Mouse (Mus musculus) forebrain, postnatal 0 days (tissue): ENCODE data around the gene Cnr2. TPM values are rescaled to one million over a fixed set of nuclear protein-coding genes. Genes with fewer than 3 reads are reported as not detected.

Experiments used
- ATAC-seq: fragments of 200-750 bp; cut with Nextera tagmentation; 2 replicates; pipeline ENCODE4 v1.8.0; 2017; ENCODE audit warnings: mild to moderate bottlenecking, moderate library complexity
- DNase-seq: peaks from one replicate; pipeline ENCODE4 v3.0.0-alpha.2; 2015
- H3K27ac ChIP-seq: fragments of 300-500 bp; sonication (generic); 2 replicates; pipeline ENCODE4 v1.5.1; 2014; ENCODE audit warnings: low read depth, mild to moderate bottlenecking, antibody characterized with exemption, low read length, moderate library complexity, mixed read lengths
- H3K27me3 ChIP-seq: fragments of 300-500 bp; sonication (generic); 2 replicates; pipeline ENCODE4 v1.6.1; 2014; ENCODE audit warnings: mild to moderate bottlenecking, low read length, mixed read lengths; ENCODE audit not compliant: insufficient read depth
- H3K36me3 ChIP-seq: fragments of 300-500 bp; sonication (generic); 2 replicates; pipeline ENCODE4 v1.6.1; 2014; ENCODE audit warnings: mild to moderate bottlenecking, moderate library complexity; ENCODE audit not compliant: insufficient read depth
- H3K4me1 ChIP-seq: fragments of 300-500 bp; sonication (generic); 2 replicates; pipeline ENCODE4 v1.6.1; 2014; ENCODE audit warnings: antibody characterized with exemption; ENCODE audit not compliant: insufficient read depth
- H3K4me2 ChIP-seq: fragments of 300-500 bp; sonication (generic); 2 replicates; pipeline ENCODE4 v1.6.1; 2014; ENCODE audit warnings: low read depth, mild to moderate bottlenecking, moderate library complexity
- H3K4me3 ChIP-seq: fragments of 300-500 bp; sonication (generic); 2 replicates; pipeline ENCODE4 v1.5.1; 2014; ENCODE audit warnings: low read depth, low read length, mixed read lengths
- H3K9ac ChIP-seq: fragments of 300-500 bp; sonication (generic); 2 replicates; pipeline ENCODE4 v1.6.1; 2014; ENCODE audit warnings: mild to moderate bottlenecking
- H3K9me3 ChIP-seq: fragments of 300-500 bp; sonication (generic); 2 replicates; pipeline ENCODE4 v1.6.1; 2016; ENCODE audit warnings: low read length
- CTCF ChIP-seq: sonication (generic); IDR thresholded peaks from 2 replicates; pipeline ENCODE4 v1.5.1; 2016; ENCODE audit warnings: antibody characterized with exemption, control low read depth, low read depth
- WGBS: fragments of 180-500 bp; shearing (Covaris S2); extraction: QIAGEN DNeasy Blood & Tissue Kit; methylation state at CpG from one replicate; pipeline ENCODE4 v1.1.7; 2014; 5-methylcytosine and 5-hydroxymethylcytosine counted together
- polyA plus RNA-seq: library from polyadenylated mRNA; unstranded; fragments of >200 nt; fragmentation: Nextera tagmentation; extraction: Ambion mirVana; gene quantifications from 2 replicates; pipeline ENCODE4 v1.2.1, GENCODE M21; 2015
- total RNA-seq: library from RNA; depleted of rRNA; stranded (reverse); fragments of >200 nt; gene quantifications from 2 replicates; pipeline ENCODE4 v1.2.3, GENCODE M21; 2014

Cnr2 gene
- total and polyA plus RNA-seq, 2 experiments from 2014 or later: 0.17 to 0.24 TPM

GRCm38 (mm10) chr4:135946278-135946658 is 51.1 kb downstream of the Cnr2 start, which contains the start of gene Hmgcl:
Hmgcl (plus strand) TSS chr4:135946448.
- under 1% methylated on average over 23 of the region's 23 CpGs for whole genome bisulfite sequencing
- Histone ChIP-seq H3K27me3 (no peaks in the 10 kb centered on the region), H3K4me1 (no peaks in the 10 kb centered on the region), H3K4me3 (peak within 1 kb of the TSS; percentile 52), H3K4me2 (peak within 1 kb of the TSS; percentile 87), H3K9ac (peak within 1 kb of the TSS; percentile 63), H3K27ac (peak within 1 kb of the TSS; percentile 81), H3K9me3 (no peaks in the 10 kb centered on the region), H3K36me3 (peaks cover 4% of the 10 kb centered on the region; the same call in 1 of the 2 replicates)
- TF ChIP-seq CTCF: no peak
- ATAC-seq (peak; percentile 98), DNase-seq (peak; percentile 95)

DNA sequence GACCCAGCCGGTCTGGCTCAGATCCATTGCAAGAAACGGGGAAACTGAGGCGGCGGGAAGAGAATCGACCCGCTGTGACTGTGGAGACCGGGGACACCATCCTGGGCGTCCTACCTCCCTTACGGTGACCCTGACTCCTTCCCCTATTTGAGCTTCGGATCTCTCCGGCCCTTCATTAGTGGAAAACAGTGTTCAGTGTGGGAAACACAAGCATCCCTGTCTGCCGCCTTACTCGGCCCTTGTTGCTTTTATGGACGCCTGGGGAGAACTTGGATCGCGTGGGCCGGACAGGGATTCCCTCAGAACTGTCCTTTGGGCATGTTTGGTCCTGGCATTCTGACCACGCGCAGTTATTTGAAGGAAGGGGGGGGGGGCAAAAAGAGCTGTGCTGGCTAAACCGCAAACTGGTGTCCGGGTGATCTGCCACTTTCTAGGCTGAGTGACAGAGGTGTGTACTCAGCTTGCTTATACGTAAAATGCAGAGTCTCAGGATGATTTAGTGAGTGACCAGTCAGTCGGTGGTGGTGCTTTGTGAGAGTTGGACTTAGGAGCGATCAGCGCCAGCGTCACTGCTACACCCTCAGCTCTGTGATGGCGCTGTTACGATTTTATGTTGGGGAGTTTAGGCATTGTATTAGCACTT is 51.6 kb downstream of the Cnr2 start:
- Histone ChIP-seq H3K36me3 (peaks cover 9% of the 10 kb centered on the region), H3K27me3 (no peaks in the 10 kb centered on the region), H3K4me2 (peak overlapping the region; percentile 87), H3K27ac (peak overlapping the region; percentile 81), H3K4me3 (peak overlapping the region; percentile 52), H3K9ac (peak overlapping the region; percentile 63), H3K9me3 (no peaks in the 10 kb centered on the region), H3K4me1 (no peaks in the 10 kb centered on the region)
- TF ChIP-seq CTCF: no peak
- 1% methylated on average over 28 of the region's 28 CpGs for WGBS
- DNase-seq: no peak
- peak; percentile 29 for ATAC-seq

- DNase-seq (no peak), ATAC-seq (no peak)
- Histone ChIP-seq H3K4me3 (no peak overlapping the region), H3K9ac (no peak overlapping the region), H3K27me3 (no peaks in the 10 kb centered on the region), H3K27ac (no peak overlapping the region), H3K4me2 (no peak overlapping the region), H3K4me1 (no peaks in the 10 kb centered on the region), H3K36me3 (peaks cover 18% of the 10 kb centered on the region), H3K9me3 (no peaks in the 10 kb centered on the region)
- WGBS: 95% methylated on average over 8 of the region's 8 CpGs
- no peak for TF ChIP-seq CTCF
Observed at GRCm38 (mm10) chr4:135948142-135948541, 52.9 kb downstream of the Cnr2 start.

DNA sequence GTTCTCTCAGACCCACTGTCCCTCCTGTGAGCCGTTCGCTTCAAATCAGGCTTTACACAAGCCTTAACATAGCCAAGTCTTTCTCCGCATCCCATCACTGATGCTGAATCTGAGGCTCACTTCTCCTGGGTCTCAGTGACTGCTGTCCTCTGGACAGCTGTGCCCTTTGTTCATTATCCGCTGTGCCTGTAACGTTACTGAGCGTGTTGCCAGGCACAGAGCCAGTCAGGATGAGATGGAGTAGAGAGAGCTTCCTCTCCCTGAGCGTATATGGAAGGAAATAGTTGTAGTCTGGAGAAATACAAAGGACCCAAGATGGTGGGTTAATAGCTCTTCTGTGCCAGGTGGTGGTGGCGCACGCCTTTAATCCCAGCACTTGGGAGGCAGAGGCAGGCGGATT is 54.3 kb downstream of the Cnr2 start:
- peaks cover 18% of the 10 kb centered on the region for H3K36me3 ChIP-seq
- no peak overlapping the region for H3K4me3 ChIP-seq
- 81% methylated on average over 10 of the region's 10 CpGs for WGBS
- no peak overlapping the region for H3K4me2 ChIP-seq
- no peaks in the 10 kb centered on the region for H3K9me3 ChIP-seq
- DNase-seq: no peak
- ATAC-seq: no peak
- no peaks in the 10 kb centered on the region for H3K4me1 ChIP-seq
- H3K9ac ChIP-seq: no peak overlapping the region
- H3K27me3 ChIP-seq: no peaks in the 10 kb centered on the region
- TF ChIP-seq CTCF: no peak
- H3K27ac ChIP-seq: no peak overlapping the region

GRCm38 (mm10) chr4:135949911-135950310 is 54.7 kb downstream of the Cnr2 start:
- Histone ChIP-seq H3K27ac (no peak overlapping the region), H3K9me3 (no peaks in the 10 kb centered on the region), H3K4me2 (no peak overlapping the region), H3K27me3 (no peaks in the 10 kb centered on the region), H3K4me3 (no peak overlapping the region), H3K9ac (no peak overlapping the region), H3K4me1 (no peaks in the 10 kb centered on the region), H3K36me3 (peaks cover 20% of the 10 kb centered on the region)
- 65% methylated on average over 6 of the region's 6 CpGs for WGBS
- ATAC-seq: no peak
- DNase-seq: no peak
- TF ChIP-seq CTCF: no peak

DNA sequence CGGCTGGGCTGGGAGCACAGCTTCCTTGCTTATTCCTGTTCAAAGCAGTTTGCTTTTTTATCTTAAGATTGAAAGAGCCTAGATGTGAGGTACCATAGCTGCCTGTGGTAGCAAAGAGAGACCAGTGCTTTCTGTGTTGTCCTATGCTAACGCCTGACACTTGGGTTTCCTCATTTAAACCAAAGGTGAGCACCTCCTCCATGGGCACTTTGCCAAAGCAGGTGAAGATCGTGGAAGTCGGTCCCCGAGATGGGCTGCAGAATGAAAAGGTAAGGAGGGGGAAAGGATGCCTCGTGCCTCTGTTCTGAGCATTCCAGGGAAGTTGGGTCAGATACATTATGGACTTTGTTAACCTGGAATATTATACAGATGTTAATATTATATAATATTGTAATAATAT is 55.2 kb downstream of the Cnr2 start:
- DNase-seq (no peak), ATAC-seq (no peak)
- WGBS: 90% methylated on average over 6 of the region's 6 CpGs
- Histone ChIP-seq H3K9me3 (no peaks in the 10 kb centered on the region), H3K27ac (no peak overlapping the region), H3K4me3 (no peak overlapping the region), H3K4me1 (no peaks in the 10 kb centered on the region), H3K9ac (no peak overlapping the region), H3K27me3 (no peaks in the 10 kb centered on the region), H3K36me3 (peaks cover 25% of the 10 kb centered on the region), H3K4me2 (no peak overlapping the region)
- TF ChIP-seq CTCF: no peak

DNA sequence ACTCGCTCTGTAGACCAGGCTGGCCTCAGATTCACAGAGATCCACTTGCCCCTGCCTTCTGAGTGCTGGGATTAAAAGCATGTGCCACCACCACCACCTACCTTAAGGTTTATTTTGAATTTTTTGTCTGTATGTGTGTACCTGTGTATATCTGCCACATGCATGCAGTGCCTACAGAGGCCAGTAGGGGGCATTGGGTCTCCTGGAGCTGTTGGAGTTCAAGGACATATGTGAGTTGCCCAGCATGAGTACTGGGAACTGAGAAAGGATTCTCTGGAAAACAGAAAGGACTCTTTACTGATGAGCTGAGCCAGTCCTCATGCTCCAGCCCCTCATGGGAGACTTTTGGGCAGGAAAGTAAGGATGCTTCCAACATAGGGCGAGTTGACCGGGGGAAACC is 56.3 kb downstream of the Cnr2 start:
- WGBS: 96% methylated on average over 3 of the region's 3 CpGs
- no peak for DNase-seq
- H3K9me3 ChIP-seq: no peaks in the 10 kb centered on the region
- peak; percentile 49 for TF ChIP-seq CTCF
- no peaks in the 10 kb centered on the region for H3K4me1 ChIP-seq
- no peaks in the 10 kb centered on the region for H3K27me3 ChIP-seq
- no peak overlapping the region for H3K9ac ChIP-seq
- H3K4me2 ChIP-seq: no peak overlapping the region
- no peak for ATAC-seq
- no peak overlapping the region for H3K4me3 ChIP-seq
- no peak overlapping the region for H3K27ac ChIP-seq
- H3K36me3 ChIP-seq: peaks cover 34% of the 10 kb centered on the region
